Mouse (Mus musculus) lung, embryonic 14.5 days (tissue): ENCODE measurements around the gene Dcpp2. TPM values are rescaled to one million over a fixed set of nuclear protein-coding genes. Genes with fewer than 3 reads are reported as not detected.

Experiments used
- ATAC-seq: fragments of 200-750 bp; cut with Nextera tagmentation; 2 replicates; pipeline ENCODE4 v1.8.0; 2017; ENCODE audit warnings: mild to moderate bottlenecking, moderate TSS enrichment, moderate library complexity; ENCODE audit not compliant: insufficient read depth
- DNase-seq: peaks from one replicate; pipeline ENCODE4 v3.0.0-alpha.2; 2015
- H3K27ac ChIP-seq: fragments of 300-500 bp; sonication (generic); 2 replicates; pipeline ENCODE4 v1.5.1; 2014; ENCODE audit warnings: low read depth, mild to moderate bottlenecking, moderate library complexity
- H3K27me3 ChIP-seq: fragments of 300-500 bp; sonication (generic); 2 replicates; pipeline ENCODE4 v1.6.1; 2014; ENCODE audit warnings: low read length, control low read depth; ENCODE audit not compliant: insufficient read depth
- H3K36me3 ChIP-seq: fragments of 300-500 bp; sonication (generic); 2 replicates; pipeline ENCODE4 v1.6.1; 2014; ENCODE audit warnings: control low read depth; ENCODE audit not compliant: insufficient read depth
- H3K4me1 ChIP-seq: fragments of 300-500 bp; sonication (generic); 2 replicates; pipeline ENCODE4 v1.6.1; 2014; ENCODE audit warnings: antibody characterized with exemption, control low read depth; ENCODE audit not compliant: insufficient read depth
- H3K4me2 ChIP-seq: fragments of 300-500 bp; sonication (generic); 2 replicates; pipeline ENCODE4 v1.6.1; 2014; ENCODE audit warnings: mild to moderate bottlenecking
- H3K4me3 ChIP-seq: fragments of 300-500 bp; sonication (generic); 2 replicates; pipeline ENCODE4 v1.5.1; 2014; ENCODE audit warnings: low read depth, low read length
- H3K9ac ChIP-seq: fragments of 300-500 bp; sonication (generic); 2 replicates; pipeline ENCODE4 v1.6.1; 2014
- H3K9me3 ChIP-seq: fragments of 300-500 bp; sonication (generic); 2 replicates; pipeline ENCODE4 v1.6.1; 2016; ENCODE audit warnings: low read depth, low read length, control low read depth
- CTCF ChIP-seq: IDR thresholded peaks from 2 replicates; pipeline ENCODE4 v1.5.1; 2016; ENCODE audit warnings: antibody characterized with exemption, low read depth
- WGBS: fragments of 180-500 bp; shearing (Covaris S2); extraction: QIAGEN DNeasy Blood & Tissue Kit; methylation state at CpG from one replicate; pipeline ENCODE4 v1.1.7; 2014; 5-methylcytosine and 5-hydroxymethylcytosine counted together
- polyA plus RNA-seq: library from polyadenylated mRNA; unstranded; fragments of >200 nt; fragmentation: Nextera tagmentation; extraction: Ambion mirVana; gene quantifications from 2 replicates; pipeline ENCODE4 v1.2.1, GENCODE M21; 2014

The Dcpp2 gene
- polyA plus RNA-seq, 1 experiment from 2014 or later: not detected

- Histone ChIP-seq H3K9ac (no peak overlapping the region), H3K27me3 (no peaks in the 10 kb centered on the region), H3K4me2 (no peak overlapping the region), H3K36me3 (no peaks in the 10 kb centered on the region), H3K4me3 (no peak overlapping the region), H3K9me3 (no peaks in the 10 kb centered on the region), H3K27ac (no peak overlapping the region), H3K4me1 (no peaks in the 10 kb centered on the region)
- ATAC-seq: 0 out of 2 replicates have a peak, but pooled peaks have one; percentile 55
- WGBS: 50% methylated on average over 18 of the region's 19 CpGs
- peak; percentile 88 for DNase-seq
- peak; percentile 85 for TF ChIP-seq CTCF
Observed at GRCm38 (mm10) chr17:23850853-23851749, 29.6 kb upstream of the Dcpp2 start.

DNA sequence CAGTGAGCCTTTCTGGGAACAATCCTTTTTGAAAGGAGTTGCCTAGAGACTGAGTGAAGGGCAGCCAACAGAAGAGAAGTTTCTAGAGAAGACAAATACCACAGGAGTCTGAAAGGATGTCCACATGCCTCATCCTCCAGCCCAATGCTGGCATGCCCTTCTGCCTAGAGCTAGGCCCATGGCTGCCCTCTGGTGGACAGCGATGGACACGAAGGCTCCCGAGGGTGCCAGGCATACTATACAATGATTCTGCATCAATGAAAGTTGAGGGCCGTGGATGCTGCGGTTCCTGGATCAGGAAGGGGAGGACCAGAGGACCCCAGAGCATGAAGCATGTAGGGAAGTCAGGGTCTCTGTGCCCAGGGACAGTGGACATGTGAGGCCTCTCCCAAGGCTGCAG is 27.4 kb upstream of the Dcpp2 start:
- Histone ChIP-seq H3K9me3 (no peaks in the 10 kb centered on the region), H3K27ac (no peak overlapping the region), H3K36me3 (no peaks in the 10 kb centered on the region), H3K4me1 (no peaks in the 10 kb centered on the region), H3K4me2 (no peak overlapping the region), H3K27me3 (no peaks in the 10 kb centered on the region), H3K4me3 (no peak overlapping the region), H3K9ac (no peak overlapping the region)
- TF ChIP-seq CTCF: peak; percentile 79
- ATAC-seq (0 out of 2 replicates have a peak, but pooled peaks have one; percentile 43), DNase-seq (peak; percentile 73)
- 33% methylated on average over 5 of the region's 5 CpGs for WGBS

- Histone ChIP-seq H3K9ac (no peak overlapping the region), H3K36me3 (no peaks in the 10 kb centered on the region), H3K4me1 (no peaks in the 10 kb centered on the region), H3K4me2 (no peak overlapping the region), H3K4me3 (no peak overlapping the region), H3K27me3 (no peaks in the 10 kb centered on the region), H3K9me3 (no peaks in the 10 kb centered on the region), H3K27ac (no peak overlapping the region)
- no peak for DNase-seq
- no peak for ATAC-seq
- 77% methylated on average over 10 of the region's 10 CpGs for WGBS
- TF ChIP-seq CTCF: no peak
Observed at GRCm38 (mm10) chr17:23854229-23854765, 26.4 kb upstream of the Dcpp2 start.

DNA sequence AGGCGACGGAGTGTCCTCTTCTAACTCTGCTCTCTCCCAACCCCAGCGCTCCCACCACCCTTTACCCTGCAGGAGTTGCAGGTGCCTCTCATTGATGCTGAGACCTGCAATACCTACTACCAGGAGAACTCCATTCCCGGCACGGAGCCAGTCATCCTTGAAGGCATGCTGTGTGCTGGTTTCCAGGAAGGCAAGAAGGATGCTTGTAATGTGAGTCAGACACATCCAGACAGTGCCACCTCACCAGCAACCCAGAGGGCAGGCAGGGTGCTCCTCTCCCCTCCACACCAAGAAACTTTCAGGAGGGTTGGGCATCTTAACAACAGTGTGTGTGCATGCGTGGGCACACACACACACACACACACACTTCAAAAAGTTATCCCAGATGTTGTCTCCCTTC is 23.5 kb upstream of the Dcpp2 start:
- TF ChIP-seq CTCF: no peak
- H3K4me2 ChIP-seq: no peak overlapping the region
- ATAC-seq: no peak
- 81% methylated on average over 6 of the region's 6 CpGs for WGBS
- no peaks in the 10 kb centered on the region for H3K4me1 ChIP-seq
- no peak overlapping the region for H3K9ac ChIP-seq
- H3K9me3 ChIP-seq: no peaks in the 10 kb centered on the region
- no peak overlapping the region for H3K4me3 ChIP-seq
- no peak for DNase-seq
- no peaks in the 10 kb centered on the region for H3K36me3 ChIP-seq
- no peak overlapping the region for H3K27ac ChIP-seq
- H3K27me3 ChIP-seq: no peaks in the 10 kb centered on the region

- Histone ChIP-seq H3K27me3 (no peaks in the 10 kb centered on the region), H3K9ac (no peak overlapping the region), H3K4me2 (no peak overlapping the region), H3K9me3 (no peaks in the 10 kb centered on the region), H3K36me3 (no peaks in the 10 kb centered on the region), H3K4me3 (no peak overlapping the region), H3K27ac (no peak overlapping the region), H3K4me1 (no peaks in the 10 kb centered on the region)
- DNase-seq (no peak), ATAC-seq (no peak)
- no peak for TF ChIP-seq CTCF
- 31% methylated on average over 2 of the region's 2 CpGs for WGBS
Observed at GRCm38 (mm10) chr17:23857913-23858312, 22.8 kb upstream of the Dcpp2 start.

DNA sequence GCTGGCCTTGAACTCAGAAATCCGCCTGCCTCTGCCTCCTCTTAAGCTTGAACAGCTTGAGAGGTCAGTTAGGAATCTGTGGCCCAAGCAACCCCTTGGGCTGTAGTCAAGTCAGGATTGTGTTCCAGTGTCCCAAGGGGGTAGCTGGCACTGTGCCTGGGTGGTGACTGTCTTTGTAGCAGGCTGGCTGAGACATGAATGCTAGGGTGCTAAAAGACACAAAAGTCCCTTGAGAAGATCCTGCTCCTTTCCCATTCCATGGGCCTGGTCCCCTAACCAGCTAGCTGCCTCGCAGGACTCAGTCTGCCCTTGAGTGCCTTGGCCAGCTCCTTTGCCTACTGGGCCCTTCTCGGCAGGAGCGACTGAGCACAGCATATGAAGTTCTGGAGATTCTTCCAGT is 17.8 kb upstream of the Dcpp2 start:
- no peak for TF ChIP-seq CTCF
- H3K27me3 ChIP-seq: no peaks in the 10 kb centered on the region
- H3K9ac ChIP-seq: no peak overlapping the region
- H3K36me3 ChIP-seq: no peaks in the 10 kb centered on the region
- no peaks in the 10 kb centered on the region for H3K4me1 ChIP-seq
- no peaks in the 10 kb centered on the region for H3K9me3 ChIP-seq
- H3K27ac ChIP-seq: no peak overlapping the region
- ATAC-seq (no peak), DNase-seq (no peak)
- WGBS: 85% methylated on average over 4 of the region's 4 CpGs
- H3K4me3 ChIP-seq: no peak overlapping the region
- H3K4me2 ChIP-seq: no peak overlapping the region

DNA sequence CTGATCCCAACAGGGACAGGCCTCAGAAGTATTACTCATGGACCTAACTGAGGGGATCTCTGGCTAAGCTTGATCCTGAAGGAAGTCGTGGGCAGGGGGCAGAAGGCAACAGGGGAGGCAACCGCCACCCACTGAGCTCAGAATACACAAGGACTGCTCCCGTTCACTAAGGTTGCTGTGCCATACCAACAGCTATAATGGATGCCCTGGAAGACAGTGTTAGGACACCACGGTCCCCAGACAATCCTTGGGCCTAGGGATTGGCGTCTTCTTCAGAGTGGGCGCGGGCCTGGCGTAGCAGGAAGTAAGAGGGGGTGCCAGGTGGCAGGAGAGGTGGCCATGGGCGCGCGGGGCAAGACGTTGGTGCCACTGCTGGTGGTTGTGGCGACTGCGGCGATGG is 12.9 kb upstream of the Dcpp2 start, which contains the start of gene Prss21:
Gene Prss21, plus strand, starts transcription at position 301 of the 400 bp plus-strand sequence.
- TF ChIP-seq CTCF: no peak
- no peak within 1 kb of the TSS for H3K4me2 ChIP-seq
- no peak for ATAC-seq
- H3K4me1 ChIP-seq: no peaks in the 10 kb centered on the region
- H3K27me3 ChIP-seq: no peaks in the 10 kb centered on the region
- H3K4me3 ChIP-seq: no peak within 1 kb of the TSS
- 81% methylated on average over 15 of the region's 15 CpGs for WGBS
- H3K27ac ChIP-seq: no peak within 1 kb of the TSS
- H3K9me3 ChIP-seq: no peaks in the 10 kb centered on the region
- H3K9ac ChIP-seq: no peak within 1 kb of the TSS
- no peaks in the 10 kb centered on the region for H3K36me3 ChIP-seq
- DNase-seq: no peak
